Mouse (Mus musculus) A20 (cell line): Measurements from ENCODE around the gene Efna5.

ENCODE experiments used
- DNase-seq: peaks from one replicate; pipeline ENCODE4 v3.0.0-alpha.2; 2011; ENCODE audit warnings: low read depth, low spot score

Efna5 gene

GRCm38 (mm10) chr17:62613232-62613631 lies 267.9 kb downstream of the Efna5 start:
- no peak for DNase-seq

- DNase-seq = no peak
Measured at GRCm38 (mm10) chr17:62608145-62608544, 273.0 kb downstream of the Efna5 start.

DNA sequence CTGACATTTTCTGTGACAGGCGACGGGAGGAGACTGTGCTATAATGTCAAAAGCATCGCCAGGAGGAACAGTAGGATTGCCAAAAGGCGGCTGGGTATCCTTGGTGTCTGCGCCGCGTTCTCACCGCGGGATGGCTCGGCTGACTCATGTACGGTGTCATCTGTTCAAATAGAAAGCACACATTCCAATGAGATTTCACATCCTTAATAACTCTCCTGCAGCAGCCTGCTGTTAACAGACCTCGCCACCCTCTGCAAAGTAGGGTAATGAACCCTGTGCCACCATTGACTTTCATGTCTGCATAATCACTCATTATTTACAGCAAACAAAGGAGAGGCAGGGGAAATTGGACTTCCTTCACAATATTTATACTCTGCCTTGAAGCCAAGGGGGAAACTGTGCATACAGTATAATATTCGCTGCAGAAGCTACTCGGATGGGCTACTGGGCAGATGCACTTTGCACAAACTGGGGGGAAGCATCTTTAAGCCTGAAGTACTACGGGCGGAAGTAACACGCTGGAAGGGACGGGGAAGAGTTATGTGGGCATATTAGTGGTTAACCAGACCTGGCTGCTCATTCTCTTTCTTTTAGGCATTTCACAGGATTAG lies 273.7 kb downstream of the Efna5 start:
- no peak for DNase-seq

- no peak for DNase-seq
Measured at GRCm38 (mm10) chr17:62606681-62607080, 274.4 kb downstream of the Efna5 start.

DNA sequence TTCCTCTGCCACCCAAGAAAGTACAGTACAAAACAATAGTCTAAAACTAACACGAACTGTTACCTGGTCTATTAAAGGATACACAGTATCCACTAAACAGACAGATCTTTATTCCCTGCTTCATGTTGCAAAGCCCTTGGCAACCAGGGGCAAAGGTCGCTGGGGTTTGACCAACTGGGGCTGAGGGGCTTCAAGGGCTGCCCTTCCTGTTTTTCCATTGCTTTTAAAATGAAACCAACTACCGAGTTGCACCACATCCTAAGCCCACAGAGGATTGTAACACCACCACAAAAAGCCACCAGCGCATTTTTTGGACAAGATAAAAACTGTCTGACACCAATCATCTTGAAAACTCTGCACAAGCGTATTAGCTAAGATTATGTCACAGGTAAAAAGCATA lies 276.8 kb downstream of the Efna5 start:
- no peak for DNase-seq

DNA sequence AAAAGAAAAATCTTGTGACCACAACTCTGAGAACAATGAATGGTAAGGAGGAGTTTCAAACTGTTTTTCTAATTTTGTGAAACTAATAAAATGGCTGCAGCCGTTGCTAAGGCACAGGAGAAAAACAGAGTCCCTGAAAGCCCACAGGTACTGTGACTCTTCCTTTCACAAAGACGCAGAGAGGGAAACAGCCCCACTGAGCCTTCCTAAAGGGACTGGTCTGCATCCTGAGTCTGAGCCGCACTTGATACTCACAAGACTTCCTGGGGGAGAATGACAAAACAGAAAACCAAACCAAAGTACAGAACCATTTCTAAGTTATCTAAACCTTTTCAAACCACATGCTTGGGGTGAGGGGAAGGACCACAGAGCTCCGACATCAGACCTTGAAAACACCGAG lies 277.5 kb downstream of the Efna5 start:
- DNase-seq = no peak

DNA sequence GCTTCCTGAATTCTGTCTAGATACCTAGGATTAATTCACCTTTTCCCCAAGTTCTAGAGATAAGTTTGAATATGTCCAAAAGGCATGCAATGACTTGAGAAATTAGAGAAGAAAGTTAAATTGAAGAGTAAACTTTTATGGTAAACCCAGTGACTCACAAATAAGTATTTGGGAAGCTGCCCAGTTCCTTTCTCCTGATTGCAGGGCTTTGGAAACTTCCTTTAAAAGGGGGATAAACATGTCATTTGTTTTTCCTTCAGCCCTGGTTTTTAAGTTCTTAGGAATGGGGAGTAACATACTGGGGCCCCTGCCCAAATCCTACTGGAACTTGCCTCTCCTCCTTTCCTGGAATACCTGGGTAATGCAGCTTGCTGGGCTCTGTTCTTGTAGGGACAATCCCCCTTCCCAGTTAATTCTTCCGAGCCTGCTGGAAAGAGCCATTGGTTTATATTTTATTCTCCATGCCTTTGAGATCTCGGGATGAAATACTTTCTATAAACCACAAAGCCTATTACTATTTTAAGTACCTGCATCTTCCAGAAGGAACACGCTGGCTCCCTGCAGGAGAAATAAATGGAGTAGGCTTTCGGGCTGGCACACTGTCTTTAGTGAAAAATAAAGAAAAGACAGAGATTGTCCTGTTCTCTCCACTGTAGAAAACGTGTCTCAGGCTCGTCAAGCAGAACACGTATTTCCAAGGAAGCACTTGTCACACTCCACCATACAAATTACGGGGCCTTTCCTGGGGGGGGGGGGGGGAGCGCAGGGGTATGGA lies 282.2 kb downstream of the Efna5 start:
- no peak for DNase-seq

GRCm38 (mm10) chr17:62592436-62593074 lies 288.6 kb downstream of the Efna5 start:
- no peak for DNase-seq

GRCm38 (mm10) chr17:62591581-62592435 lies 289.3 kb downstream of the Efna5 start:
- DNase-seq = no peak

- no peak for DNase-seq
Measured at GRCm38 (mm10) chr17:62590685-62591460, 290.2 kb downstream of the Efna5 start.

DNA sequence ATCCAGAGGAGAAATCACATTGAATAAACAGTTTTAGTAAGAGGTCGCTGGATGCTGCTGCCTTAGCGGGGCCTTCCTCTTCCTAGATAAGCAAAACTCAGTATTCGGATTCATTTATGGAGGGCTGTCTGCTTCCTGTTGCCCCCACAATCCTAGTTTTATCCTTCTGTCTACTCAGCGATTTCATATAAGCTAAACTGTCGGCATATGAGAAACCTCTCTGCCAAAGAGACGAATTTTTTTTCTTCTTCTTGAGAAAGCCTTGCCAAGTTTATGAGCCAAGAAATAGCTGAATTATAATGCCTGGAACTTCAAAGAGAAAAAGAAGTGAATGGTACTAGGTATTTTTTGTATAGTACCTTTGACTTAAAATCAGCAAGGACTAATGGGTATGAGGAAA lies 301.0 kb downstream of the Efna5 start:
- no peak for DNase-seq

DNA sequence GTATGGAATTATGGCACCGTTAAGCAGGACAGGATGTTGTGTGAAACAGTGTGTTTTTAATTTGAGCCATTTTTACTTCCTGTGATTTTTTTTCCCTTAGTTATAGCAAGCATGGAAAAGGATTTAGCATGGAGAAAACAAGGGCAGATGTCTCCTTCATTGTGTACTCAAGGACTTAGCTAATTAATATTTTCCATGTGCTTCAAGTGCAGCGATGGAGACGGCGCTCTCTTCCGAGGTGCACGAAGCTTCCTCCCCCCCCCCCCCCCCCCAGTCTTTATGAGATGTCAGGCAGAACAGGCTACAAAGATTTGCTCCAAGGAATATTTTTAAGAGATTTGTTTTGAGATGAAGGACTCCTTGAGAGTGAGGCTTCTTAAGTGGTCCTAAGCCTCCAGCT lies 301.5 kb downstream of the Efna5 start:
- no peak for DNase-seq

- no peak for DNase-seq
Measured at GRCm38 (mm10) chr17:62574499-62575265, 306.4 kb downstream of the Efna5 start.

- DNase-seq = no peak
Measured at GRCm38 (mm10) chr17:62570101-62570500, 311.0 kb downstream of the Efna5 start.

- no peak for DNase-seq
Measured at GRCm38 (mm10) chr17:62568019-62568418, 313.1 kb downstream of the Efna5 start.

GRCm38 (mm10) chr17:62565632-62566031 lies 315.5 kb downstream of the Efna5 start:
- DNase-seq = no peak

DNA sequence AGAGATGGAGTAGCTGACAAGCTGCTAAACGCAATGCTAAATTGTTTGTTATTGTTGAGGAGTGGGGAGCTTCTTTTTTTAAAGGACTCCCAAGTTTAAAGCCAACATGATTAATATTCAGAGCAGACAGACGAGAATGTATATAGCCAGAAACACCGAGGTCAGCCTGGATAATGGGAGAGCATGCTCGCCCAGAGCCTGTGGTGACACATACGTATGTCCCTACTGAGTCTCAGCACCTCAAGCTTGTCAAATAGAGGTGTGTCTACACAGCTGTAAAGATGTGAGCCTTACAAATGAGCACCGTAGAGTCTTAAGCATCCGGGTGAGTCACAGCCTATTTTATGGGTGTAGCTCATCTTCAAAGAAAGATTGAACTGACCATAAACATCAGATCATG lies 318.7 kb downstream of the Efna5 start:
- no peak for DNase-seq

DNA sequence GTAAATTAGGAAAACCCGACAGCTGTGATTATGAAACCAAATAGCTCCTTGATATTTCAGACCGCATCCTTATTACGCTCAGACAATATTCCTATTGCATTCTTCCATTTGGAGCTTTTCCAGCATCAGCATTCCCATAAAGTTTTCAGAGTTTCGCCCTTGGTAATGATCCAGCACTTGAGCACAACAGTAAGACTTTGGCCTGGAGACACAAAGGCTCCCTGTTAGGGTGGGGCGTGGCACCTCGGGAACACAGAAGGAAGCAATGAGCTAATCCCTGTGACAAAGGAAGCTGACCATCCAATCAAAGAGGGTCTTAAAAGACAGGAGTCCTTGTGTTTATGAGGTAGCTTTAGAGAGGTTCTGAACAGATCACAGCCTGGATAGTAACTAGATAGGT lies 323.9 kb downstream of the Efna5 start:
- no peak for DNase-seq
